Mouse (Mus musculus) megakaryocyte, embryonic 14.5 days (primary cell): ENCODE measurements around the gene Col12a1.

Experiments
- FLI1 ChIP-seq: IDR thresholded peaks from 2 replicates; pipeline ENCODE4 v1.6.1; 2012; ENCODE audit warnings: low read length, inconsistent platforms, mixed read lengths
- GATA1 ChIP-seq: IDR thresholded peaks from 3 replicates; pipeline ENCODE4 v1.6.1; 2012; ENCODE audit warnings: mixed read lengths, low read length, inconsistent platforms, borderline replicate concordance

GRCm38 (mm10) chr9:79759385-79760005 is 40.9 kb upstream of the Col12a1 start, which contains the start of gene Cox7a2:
- no peak for TF ChIP-seq GATA1
- TF ChIP-seq FLI1, result peak; percentile 89
